Mouse (Mus musculus) small intestine, adult 2 months (tissue): ENCODE data around the gene Sptbn4.

Experiments used
- CTCF ChIP-seq: fragments of 200-500 bp; IDR thresholded peaks from 2 replicates; pipeline ENCODE4 v1.5.1; 2012; ENCODE audit warnings: low read depth, mild to moderate bottlenecking, control low read depth, inconsistent platforms, low read length, moderate library complexity, mixed read lengths; ENCODE audit not compliant: insufficient replicate concordance, insufficient read length; ENCODE audit errors: extremely low read depth
- POLR2A ChIP-seq: fragments of 200-500 bp; IDR thresholded peaks from 2 replicates; pipeline ENCODE4 v1.6.1; 2012; ENCODE audit warnings: low read depth, mild to moderate bottlenecking, control low read depth, inconsistent platforms, low read length, moderate library complexity

DNA sequence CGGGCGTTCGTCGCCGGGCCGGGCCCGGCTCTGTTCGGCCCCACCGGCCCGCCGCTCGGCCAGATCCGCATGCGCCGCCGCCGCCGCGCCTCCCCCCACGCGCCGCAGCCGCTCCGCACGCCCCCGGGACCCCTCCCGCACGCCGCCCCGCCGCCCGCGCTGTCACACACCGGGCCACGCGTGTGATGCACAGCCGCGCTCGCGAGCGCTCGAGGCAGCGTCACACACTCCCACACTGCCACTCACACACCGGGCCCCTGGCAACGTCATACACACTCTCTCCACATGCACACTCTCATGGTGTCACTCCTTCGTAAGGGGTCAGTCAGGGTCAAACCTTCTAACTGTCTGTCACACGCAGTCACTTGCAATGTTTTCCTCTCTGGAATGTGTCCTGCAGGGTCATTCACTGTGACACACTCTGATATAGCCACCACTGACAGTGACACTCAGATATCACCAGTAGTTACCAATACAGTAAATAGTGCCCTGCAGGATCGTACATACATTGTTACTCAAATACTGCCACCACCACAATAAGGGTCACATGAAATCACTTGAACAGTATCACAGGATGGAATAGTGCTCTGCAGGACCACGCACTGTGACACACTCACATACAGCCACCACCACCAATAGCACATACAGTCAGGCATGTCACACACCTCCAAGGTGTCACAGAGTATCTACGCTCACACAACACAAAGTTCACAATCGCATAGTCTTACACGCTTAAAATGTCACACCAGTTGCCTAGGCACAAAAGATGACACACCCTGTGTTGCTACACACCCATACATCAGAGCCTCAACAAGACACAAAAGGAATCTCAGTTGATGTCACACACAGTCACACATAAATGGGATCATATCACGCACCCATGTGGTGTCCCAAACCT, 716 bp downstream of the Sptbn4 start:
- TF ChIP-seq POLR2A (no peak), CTCF (no peak)
